Mouse (Mus musculus) erythroblast, embryonic 14.5 days (primary cell): ENCODE measurements around the gene Carnmt1. TPM values are rescaled to one million over a fixed set of nuclear protein-coding genes. Genes with fewer than 3 reads are reported as not detected.

Source experiments
- H3K27me3 ChIP-seq: 2 replicates; pipeline ENCODE4 v1.6.1; 2012; ENCODE audit warnings: inconsistent platforms; ENCODE audit not compliant: control insufficient read depth
- H3K36me3 ChIP-seq: 2 replicates; pipeline ENCODE4 v1.6.1; 2012; ENCODE audit warnings: mild to moderate bottlenecking, inconsistent platforms; ENCODE audit not compliant: control insufficient read depth
- H3K4me1 ChIP-seq: 2 replicates; pipeline ENCODE4 v1.6.1; 2012; ENCODE audit warnings: inconsistent platforms; ENCODE audit not compliant: control insufficient read depth
- H3K4me3 ChIP-seq: replicated peaks from 2 replicates; pipeline ENCODE3; 2012; ENCODE audit warnings: moderate library complexity, mild to moderate bottlenecking, inconsistent platforms
- H3K9me3 ChIP-seq: 2 replicates; pipeline ENCODE4 v1.6.1; 2012; ENCODE audit warnings: low read length, inconsistent platforms, mixed read lengths; ENCODE audit not compliant: control insufficient read depth
- GATA1 ChIP-seq: IDR thresholded peaks from 2 replicates; pipeline ENCODE4 v1.6.1; 2012; ENCODE audit warnings: low read length, inconsistent platforms, mixed read lengths
- TAL1 ChIP-seq: IDR thresholded peaks from 3 replicates; pipeline ENCODE4 v1.6.1; 2012; ENCODE audit warnings: low read length, inconsistent platforms, mixed read lengths
- polyA plus RNA-seq: library from polyadenylated mRNA; stranded (reverse); fragments of >175 nt; gene quantifications from 2 replicates; pipeline ENCODE4 v1.2.3, GENCODE M21; 2012

Carnmt1 gene
- 1.5 and 1.6 TPM in 2 replicates for polyA plus RNA-seq

DNA sequence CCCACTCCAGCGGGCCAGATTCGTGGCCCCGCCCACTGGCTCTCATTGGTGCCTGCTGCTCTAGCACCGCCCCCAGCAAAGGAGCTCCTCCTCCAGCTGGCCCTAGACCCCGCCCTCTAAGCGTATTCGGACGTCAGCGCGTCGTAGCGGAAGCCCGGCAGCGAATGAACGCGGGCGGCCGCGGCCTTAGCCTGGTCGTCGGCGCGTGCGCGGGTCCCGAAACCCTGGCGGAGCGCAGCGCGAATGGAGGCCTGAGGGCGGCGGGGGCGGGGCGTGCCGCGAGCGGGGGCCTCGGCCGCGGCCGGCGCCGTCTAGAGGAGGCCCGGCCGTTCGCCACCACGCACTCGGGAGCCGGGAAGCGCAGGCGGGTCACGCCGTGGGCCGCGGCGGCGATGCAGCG, at the start of gene Carnmt1:
Gene Carnmt1, plus strand, starts transcription at position 157 of the 400 bp plus-strand sequence.
- peaks cover 8% of the 10 kb centered on the region for H3K36me3 ChIP-seq
- no peak for TF ChIP-seq TAL1
- no peak for TF ChIP-seq GATA1

DNA sequence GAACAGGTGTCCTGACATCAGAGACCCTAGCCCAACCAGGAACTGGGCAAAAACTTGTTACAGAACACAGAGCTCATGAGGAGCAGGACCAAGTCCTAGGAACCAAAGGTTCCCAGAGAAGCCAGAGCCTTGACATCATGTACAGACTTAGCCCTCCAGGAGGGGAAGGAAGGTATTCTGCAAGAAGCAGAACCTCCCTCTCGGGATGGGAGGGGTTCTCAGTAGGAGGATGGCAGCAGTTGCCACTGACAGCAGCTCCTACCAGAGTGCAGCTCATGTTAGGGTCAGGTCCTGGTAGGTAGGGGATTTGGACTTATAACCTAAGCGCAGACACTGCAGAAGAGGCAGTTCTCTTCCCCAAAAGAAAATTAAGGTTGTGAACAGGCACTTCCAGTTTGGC, 46.7 kb upstream of the Carnmt1 start:
- Histone ChIP-seq H3K4me1 (no peaks in the 10 kb centered on the region), H3K9me3 (no peaks in the 10 kb centered on the region), H3K27me3 (no peaks in the 10 kb centered on the region), H3K4me3 (no peak overlapping the region), H3K36me3 (no peaks in the 10 kb centered on the region)
- no peak for TF ChIP-seq GATA1
- TF ChIP-seq TAL1 = no peak

More for the DNA sequence above, at the start of gene Carnmt1:
- Histone ChIP-seq H3K27me3 (no peaks in the 10 kb centered on the region), H3K4me1 (peaks cover 42% of the 10 kb centered on the region), H3K9me3 (no peaks in the 10 kb centered on the region), H3K4me3 (peak within 1 kb of the TSS; percentile 91)

- H3K4me1 ChIP-seq = peaks cover 28% of the 10 kb centered on the region
- no peaks in the 10 kb centered on the region for H3K9me3 ChIP-seq
- H3K4me3 ChIP-seq = no peak overlapping the region
- H3K36me3 ChIP-seq = no peaks in the 10 kb centered on the region
- no peak for TF ChIP-seq GATA1
- TF ChIP-seq TAL1 = no peak
- no peaks in the 10 kb centered on the region for H3K27me3 ChIP-seq
Measured at GRCm38 (mm10) chr19:18629589-18629988, 41.0 kb upstream of the Carnmt1 start.

DNA sequence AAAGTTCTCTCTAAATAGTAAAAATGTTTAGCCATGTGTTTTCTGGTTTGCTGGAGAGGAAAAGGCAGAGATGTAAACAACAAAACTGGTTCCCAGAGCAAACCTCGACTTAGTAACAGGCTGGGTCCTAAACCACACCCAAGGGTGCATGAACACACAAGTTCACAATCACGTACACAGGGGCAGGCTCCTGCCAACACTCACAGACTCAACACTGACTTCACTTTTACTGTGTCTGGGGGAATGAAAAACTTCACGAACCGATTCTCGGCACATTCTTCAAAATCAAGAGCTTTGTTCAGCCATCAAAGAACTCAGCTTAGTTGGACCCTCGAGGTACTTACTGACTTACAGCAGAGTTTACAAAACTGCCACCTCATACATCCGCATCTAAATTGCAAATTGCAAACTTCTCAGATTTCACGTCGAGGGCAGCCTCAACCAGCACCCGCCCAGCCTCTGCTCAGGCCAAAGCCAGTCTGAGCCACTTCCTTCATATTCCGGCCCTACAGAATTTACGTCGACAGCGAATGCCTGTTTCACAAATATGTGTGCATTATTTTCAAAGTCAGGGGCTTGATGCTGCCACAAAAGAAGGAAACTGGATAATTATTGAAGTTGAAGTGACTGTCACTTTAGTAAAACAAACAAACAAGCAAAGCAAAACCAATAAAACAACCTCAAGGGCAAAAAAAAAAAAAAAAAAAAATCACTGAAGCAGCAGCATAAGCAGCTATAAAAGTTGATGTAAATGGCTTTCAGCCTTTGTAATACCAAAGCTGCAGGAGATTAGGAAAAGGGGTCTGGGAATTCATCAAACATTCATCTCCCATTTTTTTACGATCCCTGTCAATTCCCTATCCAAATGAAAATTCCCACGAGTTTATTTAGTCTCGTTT, 40.1 kb upstream of the Carnmt1 start:
- Histone ChIP-seq H3K36me3 (no peaks in the 10 kb centered on the region), H3K4me3 (peak overlapping the region; percentile 96), H3K9me3 (no peaks in the 10 kb centered on the region), H3K27me3 (no peaks in the 10 kb centered on the region), H3K4me1 (peaks cover 28% of the 10 kb centered on the region)
- TF ChIP-seq TAL1 = no peak
- no peak for TF ChIP-seq GATA1

DNA sequence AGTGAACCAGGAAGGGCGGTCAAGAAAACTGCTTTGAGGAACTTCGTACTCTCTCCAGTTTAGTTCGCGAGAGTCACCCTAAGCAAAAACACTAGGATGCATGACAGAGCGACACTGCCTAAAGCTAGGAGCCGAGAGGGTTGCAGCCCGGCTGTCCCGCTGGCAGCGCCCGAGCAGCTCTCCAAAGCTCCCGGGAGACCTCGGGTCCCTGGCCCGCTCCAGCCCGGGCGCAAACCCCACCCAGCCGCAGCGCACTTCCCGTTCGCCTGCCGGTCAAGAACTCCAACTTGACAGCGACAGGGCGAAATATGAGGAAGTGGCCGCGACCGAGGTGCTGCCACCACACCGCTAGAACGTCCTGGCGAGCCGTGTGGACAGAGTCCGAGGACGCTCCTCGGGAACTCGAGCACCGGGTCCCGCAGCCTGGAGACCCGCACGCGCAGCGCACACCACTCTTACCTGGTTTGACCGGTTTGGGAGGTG, 39.4 kb upstream of the Carnmt1 start:
- TF ChIP-seq TAL1 = no peak
- H3K4me1 ChIP-seq = peaks cover 28% of the 10 kb centered on the region
- H3K9me3 ChIP-seq = no peaks in the 10 kb centered on the region
- no peaks in the 10 kb centered on the region for H3K36me3 ChIP-seq
- H3K4me3 ChIP-seq = peak overlapping the region; percentile 96
- H3K27me3 ChIP-seq = no peaks in the 10 kb centered on the region

- Histone ChIP-seq H3K4me1 (peaks cover 28% of the 10 kb centered on the region), H3K9me3 (no peaks in the 10 kb centered on the region), H3K27me3 (no peaks in the 10 kb centered on the region), H3K36me3 (no peaks in the 10 kb centered on the region), H3K4me3 (peak within 1 kb of the TSS; percentile 96)
- TF ChIP-seq TAL1 (no peak), GATA1 (no peak)
Measured at GRCm38 (mm10) chr19:18631644-18632219, 38.8 kb upstream of the Carnmt1 start, which contains the start of the genes Ostf1 and Nmrk1. Gene Ostf1 (minus strand): TSS chr19:18631823. Gene Nmrk1 (plus strand): TSS chr19:18631950.

- TF ChIP-seq GATA1 (no peak), TAL1 (no peak)
- Histone ChIP-seq H3K36me3 (no peaks in the 10 kb centered on the region), H3K9me3 (no peaks in the 10 kb centered on the region), H3K27me3 (no peaks in the 10 kb centered on the region), H3K4me1 (peaks cover 28% of the 10 kb centered on the region), H3K4me3 (peak overlapping the region; percentile 96)
Measured at GRCm38 (mm10) chr19:18632231-18633185, 38.1 kb upstream of the Carnmt1 start.

- no peak for TF ChIP-seq GATA1
- TF ChIP-seq TAL1 = no peak
- H3K36me3 ChIP-seq = peaks cover 2% of the 10 kb centered on the region; the same call in 1 of the 2 replicates
- H3K27me3 ChIP-seq = no peaks in the 10 kb centered on the region
- H3K9me3 ChIP-seq = no peaks in the 10 kb centered on the region
- H3K4me3 ChIP-seq = no peak overlapping the region
- H3K4me1 ChIP-seq = peaks cover 3% of the 10 kb centered on the region
Measured at GRCm38 (mm10) chr19:18637954-18638353, 32.6 kb upstream of the Carnmt1 start.
